Mouse (Mus musculus): ENCODE results near the gene Prss57.

DNA sequence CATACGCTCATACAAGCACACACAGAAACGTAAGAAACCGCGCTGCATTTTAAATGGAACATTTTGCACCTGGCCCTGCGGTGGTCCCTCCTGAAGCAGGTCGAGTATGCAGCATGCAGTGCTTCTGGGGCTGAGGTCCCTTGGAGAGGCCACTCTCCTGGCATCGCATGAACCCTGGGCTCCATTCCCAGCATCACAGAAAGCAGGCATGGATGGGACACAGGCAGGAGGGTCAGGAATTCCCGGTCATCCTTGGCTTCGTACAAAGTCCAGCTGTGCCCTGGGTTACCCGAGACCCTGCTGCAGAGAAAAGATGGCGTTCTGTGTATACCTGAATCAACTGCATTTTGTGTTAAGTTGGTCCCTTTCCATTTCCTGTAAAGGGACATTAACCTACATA, 9.7 kb upstream of the Prss57 start:
- no peak for TF ChIP-seq CTCF (conservative IDR thresholded peaks at IDR 0.05; ENCODE audit: low read length)
- no peak for TF ChIP-seq NANOG (IDR thresholded peaks at IDR 0.05; ENCODE audit: borderline replicate concordance, low read length)
